ENCODE assay signal across 7 mouse cellular contexts in genomic region chr11:102434406-102434805, GRCm38 (mm10). TPM values are rescaled to one million over a fixed set of nuclear protein-coding genes. Genes with fewer than 3 reads are reported as not detected.
A peak's percentile ranks its signal among the peaks of the same experiment; 100 is the strongest.
DNase-seq lines count a peak whose midpoint lies in the region; ATAC-seq and TF ChIP-seq lines count a peak whose summit lies in the region.

No protein-coding gene starts in this region.

- no peak overlapping the region for H3K4me2 ChIP-seq in intestine, postnatal 0 days (replicated peaks; ENCODE audit: low read depth)
- no peak overlapping the region for H3K4me2 ChIP-seq in limb, embryonic 11.5 days (ENCODE audit: low read depth, severe bottlenecking)
- no peak overlapping the region for H3K4me2 ChIP-seq in midbrain, postnatal 0 days (ENCODE audit: low read depth, low read length, poor library complexity, severe bottlenecking)

- 16% methylated on average over 7 of the region's 7 CpGs for WGBS in intestine, postnatal 0 days
- 19% methylated on average over 7 of the region's 7 CpGs for WGBS in limb, embryonic 11.5 days
- WGBS in midbrain, postnatal 0 days, result 5% methylated on average over 7 of the region's 7 CpGs
- 21% methylated on average over 7 of the region's 7 CpGs for WGBS in spleen, adult 2 months

- 0 out of 2 replicates have a peak, but pooled peaks cover 11% of the 10 kb centered on the region for H3K27me3 ChIP-seq in intestine, postnatal 0 days (replicated peaks; ENCODE audit: control insufficient read depth, insufficient read depth, low read length)
- H3K27me3 ChIP-seq in limb, embryonic 11.5 days (ENCODE audit: control insufficient read depth, insufficient read depth, low read length), result 0 out of 2 replicates have a peak, but pooled peaks cover 4% of the 10 kb centered on the region
- H3K27me3 ChIP-seq in midbrain, postnatal 0 days (ENCODE audit: insufficient read depth, low read length), result no peaks in the 10 kb centered on the region; the same call in 1 of the 2 replicates
- 0 out of 2 replicates have a peak, but pooled peaks cover 2% of the 10 kb centered on the region for H3K27me3 ChIP-seq in spleen, adult 2 months (ENCODE audit: control insufficient read depth, insufficient read depth, low read length)

- peaks cover 46% of the 10 kb centered on the region for H3K36me3 ChIP-seq in intestine, postnatal 0 days (ENCODE audit: control insufficient read depth, insufficient read depth)
- H3K36me3 ChIP-seq in limb, embryonic 11.5 days (ENCODE audit: control insufficient read depth, insufficient read depth, low read length), result peaks cover 9% of the 10 kb centered on the region
- H3K36me3 ChIP-seq in midbrain, postnatal 0 days (ENCODE audit: insufficient read depth, low read length), result peaks cover 45% of the 10 kb centered on the region
- peaks cover 6% of the 10 kb centered on the region; the same call in 1 of the 2 replicates for H3K36me3 ChIP-seq in spleen, adult 2 months (ENCODE audit: control insufficient read depth, insufficient read depth, low read length)

- H3K4me3 ChIP-seq in intestine, postnatal 0 days (ENCODE audit: low read depth, low read length), result no peak overlapping the region
- H3K4me3 ChIP-seq in limb, embryonic 11.5 days (ENCODE audit: low read depth, low read length), result no peak overlapping the region
- no peak overlapping the region for H3K4me3 ChIP-seq in midbrain, postnatal 0 days (ENCODE audit: low read depth, low read length)
- no peak overlapping the region for H3K4me3 ChIP-seq in spleen, adult 2 months (ENCODE audit: extremely low read depth, insufficient read depth, insufficient read length)

- TF ChIP-seq CTCF in intestine, postnatal 0 days (IDR thresholded peaks at IDR 0.05; ENCODE audit: low read depth), result peak; percentile 95
- peak; percentile 96 for TF ChIP-seq CTCF in midbrain, postnatal 0 days (IDR thresholded peaks at IDR 0.05)
- TF ChIP-seq CTCF in spleen, adult 2 months (IDR thresholded peaks at IDR 0.05; ENCODE audit: extremely low read depth, insufficient read depth, insufficient read length, insufficient replicate concordance), result peak; percentile 74; the same call in 1 of the 2 replicates

- peaks cover 6% of the 10 kb centered on the region; the same call in 1 of the 2 replicates for H3K4me1 ChIP-seq in intestine, postnatal 0 days (replicated peaks; ENCODE audit: control insufficient read depth, insufficient read depth, low read length)
- H3K4me1 ChIP-seq in limb, embryonic 11.5 days (ENCODE audit: control insufficient read depth, insufficient read depth, low read length), result peaks cover 14% of the 10 kb centered on the region
- H3K4me1 ChIP-seq in midbrain, postnatal 0 days (ENCODE audit: insufficient read depth, low read length), result peaks cover 16% of the 10 kb centered on the region; the same call in 1 of the 2 replicates
- H3K4me1 ChIP-seq in spleen, adult 2 months (ENCODE audit: control insufficient read depth, insufficient read depth, insufficient read length), result peaks cover 28% of the 10 kb centered on the region

- H3K27ac ChIP-seq in intestine, postnatal 0 days (ENCODE audit: low read depth, low read length), result no peak overlapping the region
- H3K27ac ChIP-seq in limb, embryonic 11.5 days (replicated peaks; ENCODE audit: low read depth, low read length), result no peak overlapping the region
- H3K27ac ChIP-seq in midbrain, postnatal 0 days (ENCODE audit: low read depth, low read length), result peak overlapping the region; percentile 59; the same call in 1 of the 2 replicates
- H3K27ac ChIP-seq in spleen, adult 2 months (ENCODE audit: insufficient read depth, low read length), result no peak overlapping the region

- no peak for TF ChIP-seq POLR2A in spleen, adult 2 months (IDR thresholded peaks at IDR 0.05; ENCODE audit: low read depth, low read length)

- no peaks in the 10 kb centered on the region for H3K9me3 ChIP-seq in intestine, postnatal 0 days (ENCODE audit: control insufficient read depth)
- no peaks in the 10 kb centered on the region for H3K9me3 ChIP-seq in limb, embryonic 11.5 days (ENCODE audit: control insufficient read depth, low read length)
- no peaks in the 10 kb centered on the region for H3K9me3 ChIP-seq in midbrain, postnatal 0 days (ENCODE audit: low read length)

- DNase-seq in adipocyte (ENCODE audit: low spot score), result peak; percentile 94
- DNase-seq in cerebellum, postnatal 25 days, result peak; percentile 92 to 94
- peak; percentile 76 for DNase-seq in gastrocnemius, adult 8-10 months (ENCODE audit: low spot score in 2 of 2)
- DNase-seq in limb, embryonic 11.5 days (ENCODE audit: low spot score), result peak; percentile 93
- peak; percentile 95 for DNase-seq in midbrain, postnatal 0 days (ENCODE audit: low spot score)
- DNase-seq in spleen, adult 2 months (ENCODE audit: low read depth in 1 of 2, low spot score in 2 of 2), result peak; percentile 60 to 80

- H3K9ac ChIP-seq in intestine, postnatal 0 days (ENCODE audit: low read depth, low read length), result no peak overlapping the region
- H3K9ac ChIP-seq in limb, embryonic 11.5 days (ENCODE audit: low read length), result no peak overlapping the region
- H3K9ac ChIP-seq in midbrain, postnatal 0 days (replicated peaks; ENCODE audit: low read length, poor library complexity, severe bottlenecking), result no peak overlapping the region

- no peak for ATAC-seq in intestine, postnatal 0 days
- ATAC-seq in limb, embryonic 11.5 days (ENCODE audit: insufficient number of reproducible peaks, low FRiP score, low TSS enrichment, low read depth), result no peak
- 0 out of 2 replicates have a peak, but pooled peaks have one; percentile 34 for ATAC-seq in midbrain, postnatal 0 days (ENCODE audit: low FRiP score)

RNA-seq across cellular contexts. Expression of gene Grn, which starts 4.3 kb away (rescaled TPM):
- total RNA-seq in gastrocnemius, adult 8-10 months (2022), result 10 to 100 TPM; 12.2 to 21.8 (median 17.0) TPM
- 339 and 382 TPM in 2 replicates for polyA plus RNA-seq in intestine, postnatal 0 days (2015; fragmentation: Nextera tagmentation; extraction: Ambion mirVana)
- 58.8 and 60.5 TPM in 2 replicates for polyA plus RNA-seq in limb, embryonic 11.5 days (2014; fragmentation: Nextera tagmentation; extraction: Ambion mirVana)
- total RNA-seq in midbrain, postnatal 0 days (2014; rRNA removed), result 74.2 and 78.0 TPM in 2 replicates
- 90.4 and 91.7 TPM in 2 replicates for polyA plus RNA-seq in midbrain, postnatal 0 days (2015; fragmentation: Nextera tagmentation; extraction: Ambion mirVana)
- 232 and 240 TPM in 2 replicates for polyA plus RNA-seq in spleen, adult 2 months (2012; rRNA removed)

RNA-seq across cellular contexts. Expression of gene Fam171a2, which starts 13.1 kb away (rescaled TPM):
- total RNA-seq in gastrocnemius, adult 8-10 months (2022), result 1 to 10 TPM in 3 of 4 experiments, under 1 TPM in 1; 0.97 to 1.5 (median 1.2) TPM
- 1.7 and 1.8 TPM in 2 replicates for polyA plus RNA-seq in intestine, postnatal 0 days (2015; fragmentation: Nextera tagmentation; extraction: Ambion mirVana)
- polyA plus RNA-seq in limb, embryonic 11.5 days (2014; fragmentation: Nextera tagmentation; extraction: Ambion mirVana), result 5.5 and 7.9 TPM in 2 replicates
- total RNA-seq in midbrain, postnatal 0 days (2014; rRNA removed), result 584 and 605 TPM in 2 replicates
- polyA plus RNA-seq in midbrain, postnatal 0 days (2015; fragmentation: Nextera tagmentation; extraction: Ambion mirVana), result 22.5 and 25.4 TPM in 2 replicates
- polyA plus RNA-seq in spleen, adult 2 months (2012; rRNA removed), result 4.1 and 5.2 TPM in 2 replicates

RNA-seq across cellular contexts. Expression of gene Slc25a39, which starts 26.7 kb away (rescaled TPM):
- 10 to 100 TPM; 61.2 to 72.2 (median 66.7) TPM for total RNA-seq in gastrocnemius, adult 8-10 months (2022)
- polyA plus RNA-seq in intestine, postnatal 0 days (2015; fragmentation: Nextera tagmentation; extraction: Ambion mirVana), result 283 and 296 TPM in 2 replicates
- polyA plus RNA-seq in limb, embryonic 11.5 days (2014; fragmentation: Nextera tagmentation; extraction: Ambion mirVana), result 166 and 180 TPM in 2 replicates
- total RNA-seq in midbrain, postnatal 0 days (2014; rRNA removed), result 139 and 176 TPM in 2 replicates
- 132 and 148 TPM in 2 replicates for polyA plus RNA-seq in midbrain, postnatal 0 days (2015; fragmentation: Nextera tagmentation; extraction: Ambion mirVana)
- polyA plus RNA-seq in spleen, adult 2 months (2012; rRNA removed), result 348 and 407 TPM in 2 replicates

RNA-seq across cellular contexts. Expression of gene Itga2b, which starts 35.5 kb away (rescaled TPM):
- 1 to 10 TPM in 1 of 4 experiments, under 1 TPM in 2, not detected in 1; 0.63 to 2.0 (median 0.72) TPM for total RNA-seq in gastrocnemius, adult 8-10 months (2022)
- polyA plus RNA-seq in intestine, postnatal 0 days (2015; fragmentation: Nextera tagmentation; extraction: Ambion mirVana), result 2.5 and 2.6 TPM in 2 replicates
- polyA plus RNA-seq in limb, embryonic 11.5 days (2014; fragmentation: Nextera tagmentation; extraction: Ambion mirVana), result 3.4 and 4.4 TPM in 2 replicates
- 2.6 and 4.7 TPM in 2 replicates for total RNA-seq in midbrain, postnatal 0 days (2014; rRNA removed)
- polyA plus RNA-seq in midbrain, postnatal 0 days (2015; fragmentation: Nextera tagmentation; extraction: Ambion mirVana), result 15.4 and 15.5 TPM in 2 replicates
- polyA plus RNA-seq in spleen, adult 2 months (2012; rRNA removed), result 60.4 and 60.8 TPM in 2 replicates

RNA-seq across cellular contexts. Expression of gene Rundc3a, which starts 41.2 kb away (rescaled TPM):
- total RNA-seq in gastrocnemius, adult 8-10 months (2022), result under 1 TPM in 1 of 4 experiments, not detected in 3; 0.21 TPM
- polyA plus RNA-seq in intestine, postnatal 0 days (2015; fragmentation: Nextera tagmentation; extraction: Ambion mirVana), result 5.2 and 5.3 TPM in 2 replicates
- 0.57 and 1.0 TPM in 2 replicates for polyA plus RNA-seq in limb, embryonic 11.5 days (2014; fragmentation: Nextera tagmentation; extraction: Ambion mirVana)
- total RNA-seq in midbrain, postnatal 0 days (2014; rRNA removed), result 379 and 397 TPM in 2 replicates
- 127 and 133 TPM in 2 replicates for polyA plus RNA-seq in midbrain, postnatal 0 days (2015; fragmentation: Nextera tagmentation; extraction: Ambion mirVana)
- polyA plus RNA-seq in spleen, adult 2 months (2012; rRNA removed), result 3.6 and 4.0 TPM in 2 replicates
